Mouse (Mus musculus) liver (tissue): ENCODE data around the gene Zfp36l3.
"Not testable (repeated sequence)": the region's sequence is repeated elsewhere in the genome, so short reads cannot be mapped to it uniquely, and the experiment has no call there.

Experiments
- DNase-seq: peaks from one replicate; pipeline ENCODE4 v3.0.0-alpha.2; 2020; ENCODE audit warnings: mixed read lengths

The Zfp36l3 gene

GRCm38 (mm10) chrX:53776276-53776675 lies at the start of gene Zfp36l3:
TSS of gene Zfp36l3 (minus strand) at chrX:53776394.
- DNase-seq, result no peak

GRCm38 (mm10) chrX:53799074-53799473 lies 22.9 kb upstream of the Zfp36l3 start:
- no peak for DNase-seq

DNA sequence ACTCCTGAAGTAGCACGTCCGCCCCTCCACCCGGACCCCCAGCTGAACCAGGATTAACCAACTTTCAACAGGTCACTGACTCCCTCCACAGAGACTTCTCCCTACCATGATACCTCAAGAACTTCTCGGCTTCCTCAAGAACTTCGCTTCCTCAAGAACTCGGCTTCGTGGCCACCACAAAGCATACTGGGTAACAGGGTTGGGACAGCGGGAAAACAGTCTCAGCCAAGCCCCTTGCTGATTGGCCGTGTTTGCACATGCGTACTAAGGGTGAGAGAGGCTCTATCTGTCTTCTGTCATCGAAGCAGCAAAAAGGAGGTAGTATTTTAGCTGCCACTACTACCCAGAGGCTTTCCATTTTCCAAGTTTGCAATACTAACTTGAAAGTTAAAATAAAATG lies 21.3 kb upstream of the Zfp36l3 start, which contains the start of gene Xlr:
Gene Xlr, minus strand, starts transcription at position 188 of the 400 bp plus-strand sequence.
- not testable (repeated sequence) for DNase-seq

- no peak for DNase-seq
These were observed 18.5 kb downstream of the Zfp36l3 start, which contains the start of gene 1700013H16Rik for GRCm38 (mm10) chrX:53757736-53758135. TSS of gene 1700013H16Rik (minus strand) at chrX:53757831.

GRCm38 (mm10) chrX:53752851-53753250 lies 23.3 kb downstream of the Zfp36l3 start:
- no peak for DNase-seq

DNA sequence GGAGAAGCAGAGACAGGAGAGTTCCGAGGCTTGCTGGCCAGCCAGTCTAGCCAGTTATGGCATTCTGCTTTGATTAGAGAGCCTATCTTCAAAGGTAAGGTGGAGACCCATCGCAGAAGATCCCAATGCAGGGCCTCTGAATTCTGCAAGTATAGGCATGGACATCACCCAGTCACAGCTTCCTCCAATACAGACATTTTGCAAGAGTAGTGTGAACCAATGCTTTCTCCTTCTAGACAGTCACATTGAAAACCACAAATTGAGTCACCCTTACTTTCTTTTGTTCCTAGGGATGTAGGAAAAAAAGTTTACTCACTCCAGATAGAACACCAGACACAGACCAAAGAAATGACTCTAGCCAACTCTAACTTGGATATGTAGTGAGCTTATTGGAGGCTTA lies 47.2 kb downstream of the Zfp36l3 start:
- DNase-seq, result no peak

- no peak for DNase-seq
These were observed 51.6 kb downstream of the Zfp36l3 start, which contains the start of gene 4930502E18Rik for GRCm38 (mm10) chrX:53724596-53724995. TSS of gene 4930502E18Rik (plus strand) at chrX:53724826.
